In the genomic region with DNA sequence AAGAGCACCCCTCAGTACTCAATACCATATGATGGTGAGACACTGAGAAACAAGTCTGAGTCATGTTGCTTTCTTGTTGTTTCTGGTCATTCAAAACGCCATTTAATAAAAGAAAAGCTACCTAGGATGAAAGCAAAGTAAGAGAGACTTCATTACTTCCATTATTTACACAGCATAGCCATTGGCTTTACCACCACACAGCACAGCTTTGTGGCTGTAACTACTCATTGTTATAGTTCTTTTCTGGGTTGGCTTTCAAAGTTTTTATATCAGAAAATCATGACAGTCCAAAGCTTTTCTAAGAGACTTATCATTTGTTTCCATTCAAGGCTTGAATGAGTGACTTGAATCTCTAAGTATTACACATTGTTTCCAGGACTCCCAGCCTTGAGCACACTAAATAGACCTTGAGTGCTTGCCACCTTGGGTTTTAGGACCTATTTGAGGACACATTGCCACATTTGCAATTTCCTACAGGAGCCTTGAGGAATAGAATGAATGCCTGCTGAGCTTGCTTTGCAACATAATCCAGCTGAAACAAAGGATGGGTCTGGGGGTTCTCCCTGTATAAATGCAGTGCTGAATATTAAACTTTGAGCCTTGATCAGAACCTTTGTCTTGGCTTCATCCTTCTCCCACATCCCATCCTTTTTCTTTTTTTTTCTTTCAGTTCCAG, we compare ENCODE assay signal across 22 mouse cellular contexts.
DNase-seq lines count a peak whose midpoint lies in the region; ATAC-seq and TF ChIP-seq lines count a peak whose summit lies in the region.
"Had no signal": no experiment of that assay in that cellular context is flagged by ENCODE, and none has a peak within 500 bp of the region (broad histone marks: within the 10 kb centered on the region; RNA-seq: fewer than 3 reads in every experiment).

No protein-coding gene starts in this region.

- H3K4me3 ChIP-seq in layer of hippocampus, adult 2 months, result no peak overlapping the region
- H3K4me3 ChIP-seq in forebrain, embryonic 14.5 days (ENCODE audit: low read depth, low read length), result no peak overlapping the region
- H3K4me3 ChIP-seq in midbrain, embryonic 14.5 days (replicated peaks; ENCODE audit: low read depth, low read length), result no peak overlapping the region
- no peak overlapping the region for H3K4me3 ChIP-seq in kidney, adult 2 months (ENCODE audit: insufficient read depth, low read depth, low read length)
- H3K4me3 ChIP-seq: gastrocnemius, adult 2 months; heart, embryonic 12.5 days; left cerebral cortex, adult 2 months; neural tube, embryonic 13.5 days had no signal

- 6% methylated on average over 1 of the region's 1 CpGs for WGBS in forebrain, embryonic 14.5 days
- 9% methylated on average over 1 of the region's 1 CpGs for whole genome bisulfite sequencing in midbrain, embryonic 14.5 days
- 35% methylated on average over 1 of the region's 1 CpGs for WGBS in kidney, adult 2 months

- no peaks in the 10 kb centered on the region for H3K9me3 ChIP-seq in forebrain, embryonic 14.5 days (replicated peaks; ENCODE audit: control insufficient read depth, low read length)
- H3K9me3 ChIP-seq in midbrain, embryonic 14.5 days (ENCODE audit: control insufficient read depth, low read length), result no peaks in the 10 kb centered on the region
- H3K9me3 ChIP-seq: heart, embryonic 12.5 days; neural tube, embryonic 13.5 days had no signal

- H3K4me2 ChIP-seq in forebrain, embryonic 14.5 days (ENCODE audit: low read length), result no peak overlapping the region
- no peak overlapping the region for H3K4me2 ChIP-seq in midbrain, embryonic 14.5 days (ENCODE audit: low read length)
- H3K4me2 ChIP-seq: heart, embryonic 12.5 days; liver, embryonic 11.5 days; neural tube, embryonic 13.5 days had no signal

- H3K27me3 ChIP-seq in forebrain, embryonic 14.5 days (replicated peaks; ENCODE audit: control insufficient read depth, insufficient read depth, low read length), result no peaks in the 10 kb centered on the region
- no peaks in the 10 kb centered on the region for H3K27me3 ChIP-seq in midbrain, embryonic 14.5 days (ENCODE audit: control insufficient read depth, insufficient read depth, low read length)
- H3K27me3 ChIP-seq in kidney, adult 2 months (replicated peaks; ENCODE audit: control insufficient read depth, insufficient read depth, low read length), result no peaks in the 10 kb centered on the region
- H3K27me3 ChIP-seq: heart, embryonic 12.5 days; neural tube, embryonic 13.5 days had no signal

- DNase-seq in adrenal gland, adult 8-10 months, result peak; percentile 10
- no peak for DNase-seq in adrenal gland, postnatal 4 days (ENCODE audit: low spot score in 2 of 2)
- no peak for DNase-seq in layer of hippocampus, adult 2 months (ENCODE audit: low spot score in 2 of 2)
- DNase-seq in layer of hippocampus, adult 8-10 months (ENCODE audit: low spot score in 2 of 2), result no peak
- DNase-seq in forebrain, embryonic 14.5 days (ENCODE audit: low spot score), result peak; percentile 55
- no peak for DNase-seq in midbrain, embryonic 14.5 days
- no peak for DNase-seq in cerebellum, adult 11 months
- DNase-seq in kidney, adult 2 months, result no peak
- DNase-seq: cerebellum, adult 2 months; gastrocnemius, adult 2 months; kidney, adult 9 months; kidney, postnatal 25 days; layer of hippocampus, adult 9-11 months; lung, adult 18-20 months; lung, postnatal 14 days; right cerebral cortex, adult 18-20 months had no signal

- TF ChIP-seq POLR2A in kidney, adult 2 months (IDR thresholded peaks at IDR 0.05; ENCODE audit: low read depth, low read length), result no peak

- no peaks in the 10 kb centered on the region for H3K36me3 ChIP-seq in forebrain, embryonic 14.5 days (ENCODE audit: control insufficient read depth, insufficient read depth, low read length)
- H3K36me3 ChIP-seq in midbrain, embryonic 14.5 days (ENCODE audit: control insufficient read depth, insufficient read depth, low read length), result no peaks in the 10 kb centered on the region; the same call in 1 of the 2 replicates
- H3K36me3 ChIP-seq in kidney, adult 2 months (ENCODE audit: control insufficient read depth, insufficient read depth, low read length), result no peaks in the 10 kb centered on the region
- H3K36me3 ChIP-seq: G1E; heart, embryonic 12.5 days; neural tube, embryonic 13.5 days had no signal

- H3K9ac ChIP-seq in forebrain, embryonic 14.5 days (ENCODE audit: low read length), result no peak overlapping the region
- H3K9ac ChIP-seq in midbrain, embryonic 14.5 days (replicated peaks; ENCODE audit: low read length), result no peak overlapping the region
- H3K9ac ChIP-seq: heart, embryonic 12.5 days; neural tube, embryonic 13.5 days had no signal

- peak overlapping the region; percentile 32; the same call in 1 of the 2 replicates for H3K27ac ChIP-seq in layer of hippocampus, adult 2 months
- H3K27ac ChIP-seq in forebrain, embryonic 14.5 days (ENCODE audit: low read depth, low read length), result no peak overlapping the region
- no peak overlapping the region for H3K27ac ChIP-seq in midbrain, embryonic 14.5 days (replicated peaks; ENCODE audit: low read depth, low read length)
- H3K27ac ChIP-seq in kidney, adult 2 months (ENCODE audit: insufficient read depth, low read depth, low read length), result no peak overlapping the region
- H3K27ac ChIP-seq: gastrocnemius, adult 2 months; left cerebral cortex, adult 2 months; neural tube, embryonic 13.5 days; stomach, postnatal 0 days had no signal

- ATAC-seq in forebrain, embryonic 14.5 days, result 0 out of 2 replicates have a peak, but pooled peaks have one; percentile 25
- ATAC-seq in midbrain, embryonic 14.5 days (ENCODE audit: low FRiP score, low TSS enrichment), result peak; percentile 38; the same call in 1 of the 2 replicates

- no peak for TF ChIP-seq CTCF in layer of hippocampus, adult 2 months (conservative IDR thresholded peaks at IDR 0.05)
- no peak for TF ChIP-seq CTCF in kidney, adult 2 months (conservative IDR thresholded peaks at IDR 0.05; ENCODE audit: insufficient read depth, insufficient read length, low read depth, low read length)

- H3K4me1 ChIP-seq in forebrain, embryonic 14.5 days (ENCODE audit: control insufficient read depth, insufficient read depth, low read length), result no peaks in the 10 kb centered on the region
- H3K4me1 ChIP-seq in midbrain, embryonic 14.5 days (ENCODE audit: control insufficient read depth, insufficient read depth, low read length), result no peaks in the 10 kb centered on the region
- H3K4me1 ChIP-seq in kidney, adult 2 months (ENCODE audit: control insufficient read depth, insufficient read depth, low read length), result no peaks in the 10 kb centered on the region
- H3K4me1 ChIP-seq: heart, embryonic 12.5 days; neural tube, embryonic 13.5 days had no signal

Comparison
In these comparisons a context has a peak if more than half of its experiments do, and no peak if none do; other contexts are left out.
1. DNase-seq: peak in adrenal gland, adult 8-10 months (single experiment) and forebrain, embryonic 14.5 days (single experiment); none in adrenal gland, postnatal 4 days (0 of 2), layer of hippocampus, adult 2 months (0 of 2), layer of hippocampus, adult 8-10 months (0 of 2), midbrain, embryonic 14.5 days (single experiment), cerebellum, adult 11 months (single experiment) and kidney, adult 2 months (single experiment).